Mouse (Mus musculus): ENCODE results near the gene Fsd1.

Fsd1 gene

DNA sequence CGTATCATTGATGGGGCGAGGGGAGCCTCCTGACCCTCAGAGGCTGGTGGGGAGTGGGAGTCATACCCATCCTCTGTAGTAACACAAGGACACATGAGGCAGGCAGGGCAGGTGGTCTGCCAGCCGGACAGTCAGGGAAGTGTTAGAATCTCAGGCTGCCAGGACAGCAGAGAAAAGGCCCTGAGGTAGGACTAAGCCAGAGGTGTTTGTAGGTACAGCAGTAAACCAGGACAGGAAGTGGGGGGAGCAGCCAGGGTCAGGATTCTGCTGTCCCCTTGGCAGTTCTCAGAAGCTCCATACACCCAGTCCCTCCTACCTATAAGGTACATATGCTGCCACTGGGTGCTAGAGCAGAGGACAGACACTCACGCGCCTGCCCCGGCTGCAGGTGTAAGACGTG is 24.7 kb upstream of the Fsd1 start:
- no peak for DNase-seq (ENCODE audit: extremely low read depth, low read depth, low spot score)

DNA sequence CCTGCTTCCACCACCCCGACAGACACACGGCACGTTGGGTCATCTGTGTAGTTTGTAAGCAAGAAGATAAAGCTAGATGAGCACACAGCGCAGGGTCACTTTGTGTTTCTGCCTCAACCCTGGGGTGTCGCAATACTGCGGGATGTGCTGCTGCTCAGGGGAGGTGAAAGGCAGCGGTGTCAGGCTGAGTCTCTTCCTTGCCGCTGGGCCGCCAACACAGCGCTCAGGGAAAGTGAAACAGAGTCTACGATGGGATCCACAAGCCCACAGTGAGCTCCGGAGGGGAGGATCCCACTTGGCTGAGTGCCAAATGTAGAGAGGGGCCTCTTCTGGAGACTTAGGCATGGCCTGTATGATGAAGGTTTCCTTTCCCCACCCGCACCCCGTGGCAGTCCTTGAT is 23.1 kb upstream of the Fsd1 start:
- DNase-seq (ENCODE audit: extremely low read depth, low read depth, low spot score): no peak

DNA sequence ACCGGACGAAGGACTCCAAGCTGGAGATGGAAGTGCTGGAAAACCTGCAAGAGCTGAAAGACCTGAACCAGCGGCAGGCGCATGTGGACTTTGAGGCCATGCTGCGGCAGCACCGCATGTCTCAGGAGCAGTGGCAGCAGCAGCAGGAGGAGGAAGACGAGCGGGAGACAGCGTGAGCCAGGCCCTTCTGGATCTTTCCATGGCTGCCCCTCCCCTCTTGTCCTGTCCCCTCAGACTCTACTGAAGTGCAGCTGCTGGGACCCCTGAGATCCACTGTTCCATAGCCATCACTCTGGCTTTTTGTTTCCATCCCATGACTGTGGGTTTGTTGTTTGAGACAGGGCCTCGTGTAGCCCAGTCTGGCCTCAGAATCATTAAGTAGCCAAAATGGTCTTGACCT is 21.8 kb upstream of the Fsd1 start:
- DNase-seq (ENCODE audit: extremely low read depth, low read depth, low spot score): no peak

DNA sequence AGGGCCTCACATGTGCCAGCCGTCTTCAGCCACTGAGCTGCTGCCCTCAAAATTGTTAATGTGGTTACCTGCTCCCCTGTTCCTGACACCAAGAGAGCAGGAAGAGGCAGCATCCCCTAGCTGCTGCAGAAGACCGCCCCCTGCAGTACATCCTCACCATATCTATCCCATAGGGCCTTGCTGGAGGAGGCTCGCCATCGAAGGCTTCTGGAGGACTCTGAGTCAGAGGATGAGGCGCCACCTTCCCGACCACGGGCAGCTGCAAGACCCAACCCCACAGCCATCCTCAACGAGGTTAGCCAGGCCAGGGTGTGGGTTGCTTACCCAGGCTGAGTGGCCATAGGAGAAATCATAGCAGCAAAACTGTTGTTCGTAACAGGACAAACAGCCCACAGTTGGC is 21.3 kb upstream of the Fsd1 start:
- DNase-seq (ENCODE audit: extremely low read depth, low read depth, low spot score): no peak

DNA sequence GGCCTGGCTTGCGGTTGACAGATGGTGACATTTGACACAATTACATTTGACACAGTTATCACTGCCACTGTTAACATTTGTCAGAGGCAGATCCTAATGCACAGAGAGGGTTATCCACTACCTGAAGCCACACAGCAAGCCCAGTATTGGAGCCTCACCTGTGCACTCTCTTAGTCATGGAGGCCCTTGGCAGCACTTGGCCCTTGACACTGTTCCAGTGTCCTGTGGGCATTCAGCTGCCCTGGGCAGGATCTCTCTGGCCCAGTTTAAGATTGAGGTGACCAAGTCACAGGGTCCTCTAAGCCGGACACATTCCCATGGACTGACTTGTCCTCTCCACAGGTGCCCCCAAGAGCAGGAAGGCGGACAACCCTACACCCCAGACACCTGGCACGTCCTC is 19.1 kb upstream of the Fsd1 start:
- no peak for DNase-seq (ENCODE audit: extremely low read depth, low read depth, low spot score)

DNA sequence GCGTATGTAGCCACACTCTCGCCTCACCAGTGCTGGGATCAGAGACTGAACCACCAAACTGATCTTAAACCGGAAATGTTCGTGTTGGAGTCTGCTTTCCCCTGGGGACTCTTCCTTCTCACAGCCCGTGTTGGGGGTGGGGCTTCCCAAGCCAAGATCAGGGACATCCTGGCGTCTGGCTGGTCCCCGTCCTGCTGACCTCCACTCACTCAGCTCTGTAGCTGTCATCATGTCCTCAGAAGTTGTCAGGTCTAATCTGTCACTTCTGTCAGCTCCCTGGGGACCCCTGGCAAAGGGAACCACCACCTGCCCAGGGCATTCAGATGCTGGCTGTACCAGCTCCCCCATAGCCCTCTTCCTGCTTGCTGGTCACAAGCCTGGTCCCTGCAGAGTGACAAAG is 18.1 kb upstream of the Fsd1 start:
- no peak for DNase-seq (ENCODE audit: extremely low read depth, low read depth, low spot score)

DNA sequence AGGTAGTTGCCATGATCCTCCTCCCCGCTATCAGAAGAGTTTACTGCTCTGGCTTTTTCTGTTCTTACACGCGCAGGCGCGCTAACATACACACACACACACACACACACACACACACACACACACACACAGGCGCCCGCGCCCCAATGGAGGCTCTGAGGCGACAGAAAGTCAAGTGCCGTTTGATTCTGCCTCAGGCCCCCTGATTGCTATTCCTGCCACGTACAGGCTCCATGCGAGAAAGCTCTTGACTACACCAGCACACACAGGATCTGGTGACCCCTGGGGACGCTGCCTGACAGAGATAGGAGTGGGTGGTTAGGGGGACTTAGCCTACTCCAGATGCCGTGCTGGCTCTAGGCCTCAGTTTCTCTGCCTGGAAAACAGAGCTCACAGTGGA is 16.7 kb upstream of the Fsd1 start:
- no peak for DNase-seq (ENCODE audit: extremely low read depth, low read depth, low spot score)

DNA sequence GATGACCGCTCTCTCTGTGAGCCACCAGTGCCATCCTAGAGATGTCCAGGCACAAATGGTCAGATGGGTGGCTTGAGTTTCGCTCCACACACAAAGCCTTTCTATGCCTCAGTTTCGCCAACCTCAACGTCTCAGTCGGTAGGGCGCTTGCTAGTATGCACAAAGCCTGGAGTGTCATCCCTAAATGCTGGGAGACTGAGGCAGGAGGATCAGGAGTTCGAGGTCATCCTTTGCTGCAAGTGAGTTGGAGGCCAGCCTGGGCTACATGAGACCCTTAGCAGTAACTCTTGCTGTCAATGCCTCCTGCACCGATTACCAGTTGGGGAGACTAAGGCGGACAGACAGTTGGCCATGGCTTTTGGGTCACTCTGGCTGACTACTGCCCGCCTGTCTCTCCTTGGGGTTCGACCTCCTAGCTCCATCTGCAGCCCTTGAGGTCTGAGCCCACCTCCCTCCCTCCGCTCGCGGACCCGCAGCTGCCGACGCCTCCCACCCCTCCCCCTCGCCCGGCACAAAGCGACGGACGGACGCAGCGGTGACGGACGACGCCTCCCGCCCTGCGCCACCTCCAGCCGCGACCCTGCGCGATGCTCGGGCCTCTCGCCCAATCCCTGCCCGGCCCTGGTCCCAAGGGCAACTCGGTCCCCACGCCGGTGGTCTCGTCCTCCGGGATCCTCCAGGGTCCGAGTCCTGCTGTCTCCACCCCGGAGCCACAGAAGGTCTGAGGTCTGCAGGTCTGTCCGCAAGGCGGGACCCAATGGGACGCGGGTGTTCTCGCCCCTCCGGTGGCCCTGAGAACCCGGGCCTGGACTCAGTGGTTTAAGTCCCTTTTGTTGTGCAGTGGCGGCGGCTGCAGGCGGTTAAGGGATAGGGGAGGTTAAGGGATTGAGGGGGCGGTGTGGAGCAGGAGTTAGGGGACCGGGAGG is 16.1 kb upstream of the Fsd1 start, which contains the start of gene Shd:
TSS of gene Shd (plus strand) at position 502 of the 926 bp plus-strand sequence.
- no peak for DNase-seq (ENCODE audit: extremely low read depth, low read depth, low spot score)

DNA sequence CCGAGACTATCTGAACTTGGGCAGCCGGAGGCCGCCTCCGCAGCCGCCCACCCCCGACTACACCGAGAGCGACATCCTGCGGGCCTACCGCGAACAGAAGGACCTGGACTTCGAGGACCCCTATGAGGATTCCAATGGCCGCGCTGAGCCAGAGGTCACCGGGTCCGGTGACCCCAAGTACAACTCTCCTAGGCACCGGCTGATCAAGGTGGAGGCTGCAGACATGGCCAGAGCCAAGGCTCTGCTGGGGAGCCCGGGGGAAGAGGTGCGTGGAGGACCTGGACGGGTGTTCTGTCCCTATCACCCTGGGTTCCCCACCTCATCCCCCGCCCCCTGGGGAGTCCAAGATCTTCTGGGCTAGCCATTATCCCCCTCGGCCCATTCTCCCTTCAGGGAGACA is 14.9 kb upstream of the Fsd1 start:
- DNase-seq (ENCODE audit: extremely low read depth, low read depth, low spot score): no peak

DNA sequence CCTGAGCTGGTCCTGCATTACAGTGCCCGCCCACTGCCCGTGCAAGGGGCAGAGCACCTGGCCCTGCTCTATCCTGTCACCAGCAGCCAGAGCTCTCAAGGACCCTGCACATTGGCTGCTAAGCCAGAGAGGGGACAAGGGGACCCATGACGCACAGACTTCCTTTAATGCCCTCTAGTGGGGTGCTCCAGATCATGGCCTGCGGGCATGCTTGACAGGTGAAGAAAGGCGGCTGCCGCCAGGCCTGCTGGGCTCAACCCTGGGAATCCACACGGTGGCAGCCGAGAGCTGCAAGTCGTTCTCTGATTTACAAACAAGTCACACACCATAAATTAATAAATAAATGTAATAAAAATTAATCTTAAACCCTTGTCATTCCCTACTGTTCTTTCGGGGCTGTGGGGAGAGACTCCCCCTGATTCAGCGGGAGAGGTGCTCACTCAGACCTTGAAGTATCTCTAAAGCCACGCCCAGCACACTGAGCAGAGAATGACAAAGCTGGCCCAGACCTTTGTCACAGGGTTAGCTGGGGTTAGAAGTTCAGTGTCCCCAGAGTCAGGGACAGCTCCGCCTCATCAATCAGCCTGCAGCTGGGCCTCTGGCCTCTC is 9.9 kb upstream of the Fsd1 start:
- no peak for DNase-seq (ENCODE audit: extremely low read depth, low read depth, low spot score)

DNA sequence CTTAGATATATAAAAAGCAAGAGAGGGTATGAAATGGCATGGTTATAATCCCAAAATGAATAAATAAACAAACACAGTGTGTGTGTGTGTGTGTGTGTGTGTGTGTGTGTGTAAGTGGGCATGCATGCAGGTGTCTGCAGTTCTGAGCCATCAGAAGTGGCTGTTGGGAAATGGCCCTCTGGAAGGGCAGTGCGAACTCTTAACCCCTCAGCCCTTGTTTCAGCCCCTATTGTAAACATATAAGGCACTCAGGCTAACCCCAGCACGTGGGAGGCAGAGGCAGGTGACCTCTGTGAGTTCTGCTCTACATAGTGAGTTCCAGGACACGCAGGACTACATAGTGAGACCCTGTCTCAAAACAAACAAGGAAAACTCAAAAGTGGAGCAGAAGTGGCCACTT is 9.0 kb upstream of the Fsd1 start:
- no peak for DNase-seq (ENCODE audit: extremely low read depth, low read depth, low spot score)

DNA sequence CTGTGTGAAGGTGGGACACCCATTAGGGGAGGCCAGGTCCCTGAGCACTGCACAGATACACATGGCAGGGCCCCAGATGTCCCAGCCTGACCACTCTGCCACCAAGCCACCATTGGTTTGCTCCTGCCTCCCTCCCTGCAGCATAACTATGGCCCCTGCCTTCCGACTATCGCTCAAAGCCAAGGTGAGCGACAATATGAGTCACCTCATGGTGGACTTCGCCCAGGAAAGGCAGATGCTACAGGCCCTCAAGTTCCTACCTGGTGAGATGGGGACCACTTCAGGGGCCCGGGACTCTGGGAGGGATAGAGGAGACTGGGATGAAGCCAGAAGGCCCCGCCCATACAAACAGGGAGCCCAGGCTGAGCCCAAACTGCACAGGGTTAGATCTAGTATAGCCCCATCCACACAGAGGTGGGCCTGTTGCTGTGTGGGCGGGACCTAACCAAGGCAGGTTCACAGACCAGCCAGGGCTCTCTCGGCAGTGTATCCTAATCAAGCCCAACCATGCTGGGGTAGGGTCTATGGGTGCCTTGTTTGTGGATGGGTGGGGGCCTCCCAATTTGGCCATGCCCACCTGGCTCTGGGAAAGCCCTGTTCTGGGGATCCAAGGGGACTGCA is 4.1 kb downstream of the Fsd1 start:
- DNase-seq (ENCODE audit: extremely low read depth, low read depth, low spot score): no peak

DNA sequence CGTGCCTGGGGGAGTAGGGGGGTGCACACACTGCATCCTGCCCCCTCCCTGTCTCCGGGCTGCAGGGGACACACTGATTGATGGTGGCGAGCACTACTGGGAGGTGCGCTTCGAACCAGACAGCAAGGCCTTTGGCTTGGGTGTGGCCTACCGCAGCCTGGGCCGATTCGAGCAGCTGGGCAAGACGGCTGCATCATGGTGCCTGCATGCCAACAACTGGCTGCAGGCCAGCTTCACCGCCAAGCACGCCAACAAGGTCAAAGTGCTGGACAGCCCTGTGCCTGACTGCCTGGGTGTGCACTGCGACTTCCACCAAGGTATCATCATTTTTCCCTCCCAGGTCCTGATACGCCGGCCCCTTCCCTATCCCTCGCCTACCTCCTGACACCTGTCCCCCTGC is 9.7 kb downstream of the Fsd1 start:
- DNase-seq (ENCODE audit: extremely low read depth, low read depth, low spot score): no peak

DNA sequence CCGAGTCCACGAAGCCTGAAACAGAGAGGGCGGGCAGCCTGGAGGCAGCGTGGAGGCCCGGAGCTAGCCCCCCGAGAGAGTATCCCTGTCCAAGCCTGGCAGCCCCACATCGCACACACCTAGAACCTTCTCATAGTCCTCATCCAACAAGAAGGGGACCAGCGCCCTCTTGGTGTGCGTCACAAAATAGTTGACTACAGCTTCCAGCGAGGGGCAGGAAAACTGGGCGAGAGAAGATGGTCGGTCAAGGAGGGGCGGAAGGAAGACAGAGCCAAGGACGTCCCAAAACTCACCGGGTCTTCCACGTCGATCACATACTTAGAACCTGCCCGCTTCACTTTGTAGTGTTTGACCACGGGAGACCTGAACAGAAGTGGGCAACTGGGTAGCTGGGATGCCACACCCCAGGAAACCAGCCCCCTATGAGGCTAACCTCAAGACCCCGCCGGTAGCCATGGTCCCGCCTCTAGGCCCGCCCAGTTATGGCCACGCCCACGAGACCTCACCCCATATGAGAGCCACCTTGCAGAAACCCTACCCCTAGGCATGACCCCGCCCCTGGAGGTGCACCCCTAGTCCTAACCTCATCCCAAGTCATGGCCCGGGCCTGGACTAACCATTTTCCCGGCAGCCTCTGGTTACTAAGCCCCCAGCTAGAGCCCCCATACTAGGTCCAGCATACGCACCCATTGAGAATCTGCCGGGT is 13.6 kb downstream of the Fsd1 start:
- DNase-seq (ENCODE audit: extremely low read depth, low read depth, low spot score): no peak

DNA sequence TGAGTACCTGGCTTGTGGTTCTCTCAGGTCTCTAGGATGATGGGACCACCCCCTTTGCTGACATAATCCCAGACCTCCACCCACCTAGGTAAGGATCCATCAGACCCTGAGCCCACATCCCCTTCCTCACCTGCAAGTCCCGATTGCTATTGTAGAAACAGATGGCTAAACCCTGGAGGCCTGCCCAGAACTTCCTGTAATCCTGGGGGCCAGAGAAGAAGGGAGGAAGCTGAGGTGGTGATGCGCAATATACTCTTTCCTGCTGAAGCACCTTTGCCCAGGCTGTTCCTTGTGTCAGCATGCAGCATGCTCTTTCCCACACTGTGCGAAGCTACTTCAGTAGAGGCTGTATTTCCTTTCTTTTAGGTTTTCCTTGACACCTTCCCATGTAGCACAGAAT is 16.7 kb downstream of the Fsd1 start:
- no peak for DNase-seq (ENCODE audit: extremely low read depth, low read depth, low spot score)

DNA sequence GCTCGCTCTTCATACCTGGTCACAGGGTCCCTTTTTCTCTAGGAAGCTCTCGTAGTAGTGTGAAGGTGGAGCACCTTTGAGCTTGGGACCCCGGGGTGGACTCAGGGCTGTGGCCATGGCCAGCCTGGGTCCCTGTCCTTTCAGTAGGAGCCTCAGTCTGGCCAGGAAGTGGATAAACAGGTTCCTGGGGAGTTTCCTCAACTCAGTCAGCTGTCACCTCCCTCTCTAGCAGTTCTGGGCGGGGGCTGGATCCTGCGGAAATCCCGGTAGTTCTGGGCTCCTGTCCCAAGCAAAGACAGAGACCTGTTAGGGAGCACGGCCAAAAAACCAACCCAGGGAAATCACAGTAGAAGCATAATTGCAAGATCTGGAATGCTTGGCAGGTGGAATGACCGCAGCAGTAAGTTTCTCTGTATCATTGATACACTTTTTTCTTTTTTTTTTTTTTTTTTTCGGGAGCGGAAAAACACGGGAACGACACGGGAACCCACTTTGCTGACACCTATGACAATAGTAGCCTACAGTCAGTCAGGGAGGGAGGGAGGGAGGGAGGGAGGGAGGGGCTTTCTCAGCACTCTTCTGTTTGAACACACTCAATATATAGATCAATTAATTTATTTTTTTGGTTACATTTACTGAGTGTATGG is 19.2 kb downstream of the Fsd1 start, which contains the start of the genes Stap2 and Mpnd:
TSS of gene Stap2 (minus strand) at position 170 of the 647 bp plus-strand sequence.
TSS of gene Mpnd (plus strand) at position 297 of the 647 bp plus-strand sequence.
- peak; percentile 47 for DNase-seq (ENCODE audit: extremely low read depth, low read depth, low spot score)

DNA sequence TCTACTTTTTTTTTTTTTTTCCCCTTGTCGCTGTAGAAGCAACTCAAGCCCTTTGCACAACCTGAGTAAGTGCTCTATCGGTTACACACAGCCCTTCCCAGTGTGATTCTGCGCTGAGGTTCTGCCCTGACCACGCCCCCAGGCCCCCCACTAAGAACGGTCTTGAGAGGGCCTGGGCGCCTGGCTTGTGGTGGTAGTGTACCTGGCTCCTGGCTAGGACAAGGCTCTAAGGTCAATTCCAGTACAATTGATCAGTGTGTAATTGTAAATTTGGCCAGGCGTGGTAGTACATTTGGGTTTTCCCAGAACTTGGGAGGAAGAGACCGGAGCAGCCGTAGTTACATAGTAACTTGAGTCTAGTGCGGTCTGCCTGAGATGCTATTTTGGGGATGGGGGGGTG is 20.6 kb downstream of the Fsd1 start:
- DNase-seq (ENCODE audit: extremely low read depth, low read depth, low spot score): no peak

DNA sequence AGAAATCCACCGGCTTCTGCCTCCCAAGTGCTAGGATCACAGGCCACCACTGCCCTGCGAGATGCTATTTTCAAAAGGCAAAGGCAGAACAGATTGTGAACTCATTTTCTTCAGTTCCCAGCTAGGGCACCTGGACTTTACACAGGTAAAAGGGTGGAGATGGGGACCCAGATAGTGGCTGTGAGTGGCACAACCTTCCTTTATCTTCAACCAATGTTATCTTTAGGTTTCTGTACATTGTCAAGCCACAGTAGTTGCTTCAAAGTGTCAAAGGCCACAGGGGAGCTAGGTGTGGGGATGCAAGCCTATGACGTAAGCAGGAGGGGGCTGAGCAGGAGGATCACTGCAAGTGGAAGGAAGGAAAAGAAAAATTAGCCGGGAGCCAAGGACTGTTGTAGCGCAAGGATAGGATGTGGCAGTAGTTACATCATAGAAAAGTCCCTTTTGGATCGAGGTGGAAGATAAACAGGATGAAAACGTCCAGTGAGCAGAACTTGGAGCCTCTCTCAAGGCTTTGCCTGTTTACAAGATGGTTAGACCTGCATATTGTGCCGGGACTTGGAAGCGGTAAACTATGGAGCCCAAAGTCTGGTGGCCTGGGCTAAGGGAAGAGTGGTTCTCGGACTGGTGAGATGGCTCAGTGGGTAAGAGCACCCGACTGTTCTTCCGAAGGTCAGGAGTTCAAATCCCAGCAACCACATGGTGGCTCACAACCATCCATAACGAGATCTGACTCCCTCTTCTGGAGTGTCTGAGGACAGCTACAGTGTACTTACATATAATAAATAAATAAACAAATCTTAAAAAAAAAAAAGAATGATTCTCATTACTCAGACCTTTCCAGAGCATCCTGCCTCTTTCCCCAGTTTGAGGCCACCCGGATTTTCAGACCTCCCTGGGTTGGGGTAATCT is 21.4 kb downstream of the Fsd1 start:
- no peak for DNase-seq (ENCODE audit: extremely low read depth, low read depth, low spot score)

DNA sequence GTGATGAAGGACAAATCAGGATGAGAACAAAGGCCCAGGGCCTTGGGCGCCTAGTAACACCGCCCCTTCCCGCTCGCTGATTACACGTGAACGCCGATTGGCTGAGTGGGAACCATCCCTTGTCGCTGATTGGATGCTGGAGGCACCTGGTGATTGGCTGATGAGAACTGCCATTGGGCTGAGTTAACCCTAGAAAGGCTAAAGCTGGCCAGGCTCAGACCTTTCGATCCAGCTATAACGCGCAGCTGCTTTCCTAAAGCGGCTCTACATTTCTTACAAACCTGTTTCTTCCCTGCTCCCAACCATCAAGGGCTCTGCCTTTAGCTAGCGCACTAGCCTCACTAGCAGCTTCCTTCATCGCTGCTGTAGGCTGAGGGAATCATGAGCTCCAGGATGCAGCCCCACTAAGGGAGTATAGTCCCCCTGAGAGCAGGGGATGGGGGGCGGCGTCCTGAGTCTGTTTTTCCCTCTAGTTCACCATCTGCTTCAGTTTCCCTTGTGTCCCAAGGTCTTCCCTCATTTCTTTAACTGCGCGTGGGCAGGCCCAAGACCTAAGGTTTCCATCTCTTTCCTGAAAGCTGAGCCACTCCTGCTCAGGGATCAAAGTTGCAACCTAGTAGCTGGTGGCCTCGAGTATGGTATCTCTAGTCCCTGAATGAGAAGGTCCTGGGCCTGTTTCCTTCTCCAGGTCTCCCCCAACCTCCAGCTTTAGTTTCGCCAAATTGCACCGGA is 22.2 kb downstream of the Fsd1 start:
- DNase-seq (ENCODE audit: extremely low read depth, low read depth, low spot score): peak; percentile 65

Data from fat pad, adult 2 months (tissue).